ENCODE assay signal across 35 mouse cellular contexts in the genomic region with DNA sequence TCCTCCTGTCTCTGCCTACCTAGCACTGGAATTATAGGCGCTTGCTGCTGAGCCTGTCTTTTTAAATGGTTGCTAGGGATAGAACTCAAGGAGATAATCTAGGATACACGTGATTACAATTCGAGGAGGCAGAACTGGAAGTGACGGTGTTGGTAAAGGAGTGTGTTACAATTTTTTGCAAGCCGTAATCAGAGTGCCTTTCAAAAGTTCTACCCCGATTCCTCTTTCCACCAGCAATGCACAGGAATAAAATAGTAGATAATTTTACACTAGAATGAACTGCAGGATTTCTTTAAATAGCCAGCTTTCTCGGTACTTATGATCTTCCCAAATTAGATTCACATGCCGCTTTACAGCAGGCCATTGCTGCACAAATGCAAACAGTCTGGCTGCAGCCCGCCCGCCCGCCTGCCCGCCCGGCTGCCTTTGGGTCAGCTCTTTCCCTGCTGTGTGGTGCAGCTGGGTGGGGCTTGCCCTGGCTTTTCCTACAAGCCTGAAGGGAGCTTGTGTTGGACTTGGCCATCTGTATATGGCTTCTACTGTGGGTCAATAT. TPM values are rescaled to one million over a fixed set of nuclear protein-coding genes. Genes with fewer than 3 reads are reported as not detected.
DNase-seq lines count a peak whose midpoint lies in the region; ATAC-seq lines count a peak whose summit lies in the region.
"Had no signal": no experiment of that assay in that cellular context is flagged by ENCODE, and none has a peak within 500 bp of the region (broad histone marks: within the 10 kb centered on the region; RNA-seq: fewer than 3 reads in every experiment).

No protein-coding gene starts in this region.

- H3K9me3 ChIP-seq in limb, embryonic 11.5 days (ENCODE audit: control insufficient read depth, low read length): no peaks in the 10 kb centered on the region
- H3K9me3 ChIP-seq in limb, embryonic 10.5 days (replicated peaks): no peaks in the 10 kb centered on the region
- H3K9me3 ChIP-seq in embryonic facial prominence, embryonic 14.5 days (ENCODE audit: control insufficient read depth, low read length): no peaks in the 10 kb centered on the region
- H3K9me3 ChIP-seq in kidney, embryonic 15.5 days (replicated peaks): no peaks in the 10 kb centered on the region
- H3K9me3 ChIP-seq: embryonic facial prominence, embryonic 12.5 days; hindbrain, embryonic 12.5 days; liver, embryonic 13.5 days; megakaryocyte, embryonic 14.5 days; midbrain, embryonic 12.5 days; neural tube, embryonic 13.5 days had no signal

- H3K27ac ChIP-seq in limb, embryonic 11.5 days (replicated peaks; ENCODE audit: low read depth, low read length): no peak overlapping the region
- no peak overlapping the region for H3K27ac ChIP-seq in limb, embryonic 10.5 days
- no peak overlapping the region for H3K27ac ChIP-seq in embryonic facial prominence, embryonic 14.5 days (replicated peaks; ENCODE audit: low read depth, low read length)
- H3K27ac ChIP-seq in kidney, embryonic 15.5 days: no peak overlapping the region
- H3K27ac ChIP-seq: embryonic facial prominence, embryonic 12.5 days; gastrocnemius, adult 2 months; hindbrain, embryonic 12.5 days; hindbrain, postnatal 0 days; liver, embryonic 13.5 days; midbrain, embryonic 12.5 days; neural tube, embryonic 13.5 days; stomach, postnatal 0 days had no signal

- WGBS in limb, embryonic 11.5 days: 74% methylated on average over 13 of the region's 13 CpGs
- WGBS in limb, embryonic 10.5 days: 89% methylated on average over 13 of the region's 13 CpGs
- WGBS in embryonic facial prominence, embryonic 14.5 days: 54% methylated on average over 13 of the region's 13 CpGs
- WGBS in kidney, embryonic 15.5 days: 90% methylated on average over 13 of the region's 13 CpGs

- no peak for ATAC-seq in limb, embryonic 11.5 days (ENCODE audit: insufficient number of reproducible peaks, low FRiP score, low TSS enrichment, low read depth)
- no peak for ATAC-seq in embryonic facial prominence, embryonic 14.5 days (ENCODE audit: low read depth)
- ATAC-seq in kidney, embryonic 15.5 days (replicated peaks; ENCODE audit: low FRiP score): no peak
- ATAC-seq: forebrain, postnatal 0 days; hindbrain, postnatal 0 days; intestine, embryonic 16.5 days; lung, postnatal 0 days had no signal

- H3K4me3 ChIP-seq in limb, embryonic 11.5 days (ENCODE audit: low read depth, low read length): no peak overlapping the region
- H3K4me3 ChIP-seq in limb, embryonic 10.5 days: no peak overlapping the region
- H3K4me3 ChIP-seq in embryonic facial prominence, embryonic 14.5 days (ENCODE audit: low read depth, low read length): no peak overlapping the region
- no peak overlapping the region for H3K4me3 ChIP-seq in kidney, embryonic 15.5 days (replicated peaks)
- H3K4me3 ChIP-seq: embryonic facial prominence, embryonic 12.5 days; erythroblast, embryonic 14.5 days; gastrocnemius, adult 2 months; hindbrain, embryonic 12.5 days; liver, embryonic 13.5 days; megakaryocyte, embryonic 14.5 days; midbrain, embryonic 12.5 days; neural tube, embryonic 13.5 days had no signal

- H3K27me3 ChIP-seq in limb, embryonic 11.5 days (ENCODE audit: control insufficient read depth, insufficient read depth, low read length): no peaks in the 10 kb centered on the region
- H3K27me3 ChIP-seq in limb, embryonic 10.5 days (ENCODE audit: low read depth, poor library complexity, severe bottlenecking): no peaks in the 10 kb centered on the region
- H3K27me3 ChIP-seq in embryonic facial prominence, embryonic 14.5 days (replicated peaks; ENCODE audit: control insufficient read depth, insufficient read depth, low read length): no peaks in the 10 kb centered on the region
- H3K27me3 ChIP-seq in kidney, embryonic 15.5 days: no peaks in the 10 kb centered on the region
- H3K27me3 ChIP-seq: embryonic facial prominence, embryonic 12.5 days; hindbrain, embryonic 12.5 days; liver, embryonic 13.5 days; megakaryocyte, embryonic 14.5 days; midbrain, embryonic 12.5 days; neural tube, embryonic 13.5 days had no signal

- no peak overlapping the region for H3K4me2 ChIP-seq in limb, embryonic 11.5 days (ENCODE audit: low read depth, severe bottlenecking)
- no peak overlapping the region for H3K4me2 ChIP-seq in embryonic facial prominence, embryonic 14.5 days (ENCODE audit: low read depth, low read length)
- H3K4me2 ChIP-seq in kidney, embryonic 15.5 days: no peak overlapping the region
- H3K4me2 ChIP-seq: embryonic facial prominence, embryonic 12.5 days; heart, embryonic 11.5 days; hindbrain, embryonic 12.5 days; liver, embryonic 13.5 days; midbrain, embryonic 12.5 days; neural tube, embryonic 13.5 days had no signal

- no peaks in the 10 kb centered on the region for H3K4me1 ChIP-seq in limb, embryonic 11.5 days (ENCODE audit: control insufficient read depth, insufficient read depth, low read length)
- H3K4me1 ChIP-seq in limb, embryonic 10.5 days: peaks cover 10% of the 10 kb centered on the region; the same call in 1 of the 2 replicates
- H3K4me1 ChIP-seq in embryonic facial prominence, embryonic 14.5 days (ENCODE audit: control insufficient read depth, insufficient read depth, low read length): peaks cover 3% of the 10 kb centered on the region; the same call in 1 of the 2 replicates
- H3K4me1 ChIP-seq in kidney, embryonic 15.5 days: peaks cover 6% of the 10 kb centered on the region
- H3K4me1 ChIP-seq: embryonic facial prominence, embryonic 12.5 days; liver, embryonic 13.5 days; megakaryocyte, embryonic 14.5 days; midbrain, embryonic 12.5 days had no signal

- DNase-seq in frontal cortex, adult 2 months (ENCODE audit: extremely low spot score in 1 of 2, low spot score in 1 of 2): peak; percentile 2 to 17
- no peak for DNase-seq in frontal cortex, postnatal 10 days (ENCODE audit: low spot score in 2 of 2)
- DNase-seq in limb, embryonic 11.5 days (ENCODE audit: low spot score): peak; percentile 25
- DNase-seq in limb, embryonic 10.5 days (ENCODE audit: low spot score): no peak
- peak; percentile 58 for DNase-seq in embryonic facial prominence, embryonic 14.5 days (ENCODE audit: low spot score)
- DNase-seq in urinary bladder, adult 2 months (ENCODE audit: low spot score): no peak
- DNase-seq: adrenal gland, postnatal 10 days; cerebellum, adult 2 months; cerebellum, postnatal 14 days; forebrain, postnatal 0 days; gastrocnemius, adult 2 months; gastrocnemius, postnatal 36 days; heart, adult 18-20 months; heart, postnatal 36 days; kidney, adult 8-10 months; kidney, postnatal 10 days; layer of hippocampus, postnatal 36 days; liver, embryonic 13.5 days; lung, adult 18-20 months; lung, postnatal 4 days; thymus, adult 2 months; thymus, postnatal 36 days had no signal

- no peaks in the 10 kb centered on the region for H3K36me3 ChIP-seq in limb, embryonic 11.5 days (ENCODE audit: control insufficient read depth, insufficient read depth, low read length)
- no peaks in the 10 kb centered on the region for H3K36me3 ChIP-seq in limb, embryonic 10.5 days
- H3K36me3 ChIP-seq in embryonic facial prominence, embryonic 14.5 days (ENCODE audit: control insufficient read depth, insufficient read depth, low read length): no peaks in the 10 kb centered on the region
- no peaks in the 10 kb centered on the region for H3K36me3 ChIP-seq in kidney, embryonic 15.5 days
- H3K36me3 ChIP-seq: embryonic facial prominence, embryonic 12.5 days; G1E; hindbrain, embryonic 12.5 days; liver, embryonic 13.5 days; midbrain, embryonic 12.5 days; neural tube, embryonic 13.5 days had no signal

- H3K9ac ChIP-seq in limb, embryonic 11.5 days (ENCODE audit: low read length): no peak overlapping the region
- H3K9ac ChIP-seq in embryonic facial prominence, embryonic 14.5 days (ENCODE audit: low read depth, low read length): no peak overlapping the region
- no peak overlapping the region for H3K9ac ChIP-seq in kidney, embryonic 15.5 days
- H3K9ac ChIP-seq: embryonic facial prominence, embryonic 12.5 days; forebrain, postnatal 0 days; hindbrain, embryonic 12.5 days; liver, embryonic 13.5 days; midbrain, embryonic 12.5 days; neural tube, embryonic 13.5 days had no signal

RNA-seq across cellular contexts. Expression of a gene that starts 32.2 kb away (rescaled TPM):
- polyA plus RNA-seq in frontal cortex, adult 2 months (2012; rRNA removed): 13.4 and 15.0 TPM in 2 replicates
- 2.4 and 2.6 TPM in 2 replicates for polyA plus RNA-seq in limb, embryonic 11.5 days (2014; fragmentation: Nextera tagmentation; extraction: Ambion mirVana)
- polyA plus RNA-seq in limb, embryonic 10.5 days (2016; fragmentation: Nextera tagmentation; extraction: Ambion mirVana): 0.16 and 0.89 TPM in 2 replicates
- 4.2 and 5.1 TPM in 2 replicates for polyA plus RNA-seq in embryonic facial prominence, embryonic 14.5 days (2014; fragmentation: Nextera tagmentation; extraction: Ambion mirVana)
- polyA plus RNA-seq in urinary bladder, adult 2 months (2012; rRNA removed): 1.2 and 1.7 TPM in 2 replicates
- polyA plus RNA-seq in kidney, embryonic 15.5 days (2015; fragmentation: Nextera tagmentation; extraction: Ambion mirVana): 0.82 and 1.2 TPM in 2 replicates
- polyA plus RNA-seq: erythroblast, embryonic 14.5 days; G1E; liver, embryonic 13.5 days had no signal

Comparison
In these comparisons a context has a peak if more than half of its experiments do, and no peak if none do; other contexts are left out.
1. DNase-seq: peak in frontal cortex, adult 2 months (2 of 2), limb, embryonic 11.5 days (single experiment) and embryonic facial prominence, embryonic 14.5 days (single experiment); none in frontal cortex, postnatal 10 days (0 of 2), limb, embryonic 10.5 days (single experiment) and urinary bladder, adult 2 months (single experiment).